Comparison of ENCODE assay signal across 30 mouse cellular contexts in the genomic region with DNA sequence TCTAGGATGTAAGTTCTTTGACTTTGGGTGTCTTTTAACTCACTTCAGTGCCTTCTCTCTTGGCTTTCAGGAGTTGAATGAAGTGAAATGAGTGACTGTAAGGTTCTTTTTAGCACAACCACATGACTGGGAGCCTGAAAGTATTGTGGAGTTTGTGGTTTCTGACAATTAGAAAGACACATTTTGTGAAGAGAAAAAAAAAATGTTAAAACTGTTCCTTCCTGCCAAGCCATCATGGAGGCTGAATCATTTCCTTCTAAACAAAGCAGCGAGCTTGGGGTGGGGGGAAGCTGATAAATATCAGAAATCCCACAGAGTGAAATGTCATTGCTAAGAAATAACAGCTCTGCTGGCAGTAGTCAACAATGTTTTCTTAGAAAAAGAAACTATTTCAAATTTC.
DNase-seq lines count a peak whose midpoint lies in the region; ATAC-seq and TF ChIP-seq lines count a peak whose summit lies in the region.
"Had no signal": no experiment of that assay in that cellular context is flagged by ENCODE, and none has a peak within 500 bp of the region (broad histone marks: within the 10 kb centered on the region; RNA-seq: fewer than 3 reads in every experiment).

No protein-coding gene starts in this region.

- dilution Hi-C loops in CH12.LX (cut with MboI; ENCODE audit: extremely low pct_ligation_motif_present, extremely low pct_unique_long_range_greater_than_20kb, low sequenced_read_pairs), result no loop called here

- no peak for TF ChIP-seq CTCF in CH12.LX (conservative IDR thresholded peaks at IDR 0.05 in 1 of 2, IDR thresholded peaks at IDR 0.05 in 1 of 2; ENCODE audit: low read depth in 2 of 2, low read length in 2 of 2)

- TF ChIP-seq POLR2A in CH12.LX (IDR thresholded peaks at IDR 0.05; ENCODE audit: low read depth, low read length), result no peak

- DNase-seq in embryonic facial prominence, embryonic 14.5 days (ENCODE audit: low spot score), result peak; percentile 6
- DNase-seq in embryonic facial prominence, embryonic 10.5 days (ENCODE audit: low spot score), result no peak
- DNase-seq in CH12.LX (ENCODE audit: extremely low read depth), result peak; percentile 6
- no peak for DNase-seq in neural tube, embryonic 10.5 days (ENCODE audit: extremely low spot score, low spot score)
- no peak for DNase-seq in liver, embryonic 11.5 days (ENCODE audit: low spot score)
- DNase-seq: adrenal gland, postnatal 10 days; adrenal gland, postnatal 36 days; cerebellum, adult 11 months; cerebellum, adult 2 months; cerebellum, adult 9-11 months; cerebellum, postnatal 25 days; embryo, embryonic 11 days; gastrocnemius, adult 2 months; gastrocnemius, postnatal 14 days; heart, adult 11 months had no signal

- no peak for TF ChIP-seq RAD21 in CH12.LX (IDR thresholded peaks at IDR 0.05; ENCODE audit: low read depth, low read length)

- H3K9ac ChIP-seq in embryonic facial prominence, embryonic 14.5 days (ENCODE audit: low read depth, low read length), result no peak overlapping the region
- no peak overlapping the region for H3K9ac ChIP-seq in CH12.LX (ENCODE audit: insufficient read depth, low read depth)
- H3K9ac ChIP-seq in liver, embryonic 11.5 days (ENCODE audit: low read depth, low read length), result no peak overlapping the region
- H3K9ac ChIP-seq: embryonic facial prominence, embryonic 15.5 days; forebrain, embryonic 13.5 days; hindbrain, embryonic 13.5 days; intestine, embryonic 15.5 days had no signal

- no peaks in the 10 kb centered on the region for H3K36me3 ChIP-seq in embryonic facial prominence, embryonic 14.5 days (ENCODE audit: control insufficient read depth, insufficient read depth, low read length)
- no peaks in the 10 kb centered on the region for H3K36me3 ChIP-seq in embryonic facial prominence, embryonic 10.5 days (replicated peaks)
- no peaks in the 10 kb centered on the region for H3K36me3 ChIP-seq in CH12.LX (replicated peaks in 1 of 2; ENCODE audit: control insufficient read depth in 1 of 2, insufficient read depth in 1 of 2, low read length in 1 of 2)
- no peaks in the 10 kb centered on the region for H3K36me3 ChIP-seq in liver, embryonic 11.5 days (ENCODE audit: control insufficient read depth, insufficient read depth, low read length)
- H3K36me3 ChIP-seq: embryonic facial prominence, embryonic 15.5 days; forebrain, embryonic 10.5 days; hindbrain, embryonic 10.5 days; hindbrain, embryonic 13.5 days; intestine, embryonic 15.5 days had no signal

- no peak overlapping the region for H3K4me2 ChIP-seq in embryonic facial prominence, embryonic 14.5 days (ENCODE audit: low read depth, low read length)
- no peak overlapping the region for H3K4me2 ChIP-seq in CH12.LX (ENCODE audit: insufficient read depth, low read depth, poor library complexity, severe bottlenecking)
- H3K4me2 ChIP-seq in liver, embryonic 11.5 days, result no peak overlapping the region
- H3K4me2 ChIP-seq: embryonic facial prominence, embryonic 15.5 days; forebrain, embryonic 13.5 days; heart, embryonic 11.5 days; hindbrain, embryonic 13.5 days; intestine, embryonic 15.5 days had no signal

- no peaks in the 10 kb centered on the region for H3K9me3 ChIP-seq in embryonic facial prominence, embryonic 14.5 days (ENCODE audit: control insufficient read depth, low read length)
- H3K9me3 ChIP-seq in embryonic facial prominence, embryonic 10.5 days, result no peaks in the 10 kb centered on the region
- no peaks in the 10 kb centered on the region for H3K9me3 ChIP-seq in CH12.LX (replicated peaks; ENCODE audit: low read length)
- H3K9me3 ChIP-seq in liver, embryonic 11.5 days (ENCODE audit: control insufficient read depth, low read length), result peaks cover 2% of the 10 kb centered on the region; the same call in 1 of the 2 replicates
- H3K9me3 ChIP-seq: embryonic facial prominence, embryonic 15.5 days; forebrain, embryonic 10.5 days; forebrain, embryonic 13.5 days; hindbrain, embryonic 10.5 days; hindbrain, embryonic 13.5 days; intestine, embryonic 15.5 days had no signal

- in situ Hi-C loops in CH12.LX (cut with MboI; ENCODE audit: low pct_ligation_motif_present, low pct_unique_long_range_greater_than_20kb, low sequenced_read_pairs), result no loop called here

- H3K4me1 ChIP-seq in embryonic facial prominence, embryonic 14.5 days (ENCODE audit: control insufficient read depth, insufficient read depth, low read length), result no peaks in the 10 kb centered on the region
- no peaks in the 10 kb centered on the region for H3K4me1 ChIP-seq in embryonic facial prominence, embryonic 10.5 days
- no peaks in the 10 kb centered on the region for H3K4me1 ChIP-seq in CH12.LX (ENCODE audit: control insufficient read depth in 1 of 2, insufficient read depth in 2 of 2)
- no peaks in the 10 kb centered on the region for H3K4me1 ChIP-seq in liver, embryonic 11.5 days (replicated peaks; ENCODE audit: control insufficient read depth, insufficient read depth, low read length)
- H3K4me1 ChIP-seq: embryonic facial prominence, embryonic 15.5 days; forebrain, embryonic 10.5 days; forebrain, embryonic 13.5 days; hindbrain, embryonic 10.5 days; hindbrain, embryonic 13.5 days; intestine, embryonic 15.5 days had no signal

- no peaks in the 10 kb centered on the region for H3K79me2 ChIP-seq in CH12.LX (replicated peaks; ENCODE audit: control insufficient read depth, extremely low read depth, insufficient read depth, poor library complexity, severe bottlenecking)

- WGBS in embryonic facial prominence, embryonic 14.5 days, result 65% methylated on average over 1 of the region's 1 CpGs
- 70% methylated on average over 1 of the region's 1 CpGs for WGBS in embryonic facial prominence, embryonic 10.5 days
- WGBS in liver, embryonic 11.5 days, result 26% methylated on average over 1 of the region's 1 CpGs

- TF ChIP-seq EP300 in CH12.LX (IDR thresholded peaks at IDR 0.05; ENCODE audit: low read length), result no peak

- H3K27ac ChIP-seq in embryonic facial prominence, embryonic 14.5 days (replicated peaks; ENCODE audit: low read depth, low read length), result no peak overlapping the region
- H3K27ac ChIP-seq in embryonic facial prominence, embryonic 10.5 days (replicated peaks), result no peak overlapping the region
- H3K27ac ChIP-seq in CH12.LX (ENCODE audit: insufficient read depth, low read depth), result no peak overlapping the region
- no peak overlapping the region for H3K27ac ChIP-seq in liver, embryonic 11.5 days (ENCODE audit: low read depth, low read length)
- H3K27ac ChIP-seq: embryonic facial prominence, embryonic 15.5 days; forebrain, embryonic 10.5 days; forebrain, embryonic 13.5 days; gastrocnemius, adult 2 months; hindbrain, embryonic 10.5 days; hindbrain, embryonic 13.5 days; intestine, embryonic 15.5 days had no signal

- no peaks in the 10 kb centered on the region for H3K27me3 ChIP-seq in embryonic facial prominence, embryonic 14.5 days (replicated peaks; ENCODE audit: control insufficient read depth, insufficient read depth, low read length)
- H3K27me3 ChIP-seq in embryonic facial prominence, embryonic 10.5 days (replicated peaks; ENCODE audit: low read depth, poor library complexity, severe bottlenecking), result no peaks in the 10 kb centered on the region
- H3K27me3 ChIP-seq in CH12.LX (replicated peaks), result no peaks in the 10 kb centered on the region
- H3K27me3 ChIP-seq in liver, embryonic 11.5 days (replicated peaks; ENCODE audit: control insufficient read depth, insufficient read depth, low read length), result no peaks in the 10 kb centered on the region
- H3K27me3 ChIP-seq: embryonic facial prominence, embryonic 15.5 days; forebrain, embryonic 13.5 days; hindbrain, embryonic 13.5 days; intestine, embryonic 15.5 days; Patski had no signal

- H3K4me3 ChIP-seq in embryonic facial prominence, embryonic 14.5 days (ENCODE audit: low read depth, low read length), result no peak overlapping the region
- H3K4me3 ChIP-seq in embryonic facial prominence, embryonic 10.5 days, result no peak overlapping the region
- no peak overlapping the region for H3K4me3 ChIP-seq in CH12.LX (replicated peaks in 1 of 3; ENCODE audit: low read depth in 2 of 3, low read length in 2 of 3, poor library complexity in 1 of 3)
- no peak overlapping the region for H3K4me3 ChIP-seq in liver, embryonic 11.5 days (ENCODE audit: low read depth, low read length)
- H3K4me3 ChIP-seq: embryonic facial prominence, embryonic 15.5 days; erythroblast, embryonic 14.5 days; forebrain, embryonic 10.5 days; forebrain, embryonic 13.5 days; gastrocnemius, adult 2 months; hindbrain, embryonic 10.5 days; hindbrain, embryonic 13.5 days; intestine, embryonic 15.5 days had no signal

- no peak for ATAC-seq in embryonic facial prominence, embryonic 14.5 days (ENCODE audit: low read depth)
- ATAC-seq in common myeloid progenitor, adult 5-6 weeks (replicated peaks; ENCODE audit: low read depth, poor library complexity, severe bottlenecking), result peak; percentile 52
- ATAC-seq in hematopoietic stem cell, adult 5-6 weeks (replicated peaks in 1 of 2; ENCODE audit: insufficient read depth in 1 of 2, low FRiP score in 2 of 2, low TSS enrichment in 1 of 2, low read depth in 1 of 2, poor library complexity in 2 of 2, severe bottlenecking in 2 of 2), result peak; percentile 51 to 76; a peak in 3 of 4 replicates
- no peak for ATAC-seq in megakaryocyte-erythroid progenitor cell, adult 5-6 weeks (replicated peaks; ENCODE audit: low FRiP score, low TSS enrichment, poor library complexity, severe bottlenecking)
- no peak for ATAC-seq in liver, embryonic 11.5 days (replicated peaks; ENCODE audit: low FRiP score)
- ATAC-seq: CD4-positive, CD25-positive, alpha-beta regulatory T cell, adult 4 months; forebrain, embryonic 13.5 days; forebrain, embryonic 16.5 days; hindbrain, embryonic 16.5 days; intestine, embryonic 15.5 days; Patski had no signal

TF ChIP-seq in CH12.LX, 34 proteins besides CTCF, POLR2A, EP300 and RAD21 (continues in another document):
- TF ChIP-seq UBTF (IDR thresholded peaks at IDR 0.05; ENCODE audit: low read depth, low read length) (no peak), POLR2AphosphoS2 (IDR thresholded peaks at IDR 0.05; ENCODE audit: low read depth, low read length) (no peak), USF2 (conservative IDR thresholded peaks at IDR 0.05; ENCODE audit: low read depth, low read length) (no peak), IRF4 (IDR thresholded peaks at IDR 0.05; ENCODE audit: low read depth, low read length) (no peak), ETS1 (conservative IDR thresholded peaks at IDR 0.05; ENCODE audit: low read depth, low read length) (no peak), PAX5 (IDR thresholded peaks at IDR 0.05; ENCODE audit: low read length) (no peak), BHLHE40 (IDR thresholded peaks at IDR 0.05; ENCODE audit: low read depth, low read length) (no peak), HCFC1 (IDR thresholded peaks at IDR 0.05; ENCODE audit: low read depth, low read length) (no peak), CHD1 (IDR thresholded peaks at IDR 0.05; ENCODE audit: low read depth, low read length) (no peak), MAZ (IDR thresholded peaks at IDR 0.05; ENCODE audit: low read depth, low read length) (no peak), RCOR1 (conservative IDR thresholded peaks at IDR 0.05; ENCODE audit: low read depth, low read length) (no peak), ZNF384 (IDR thresholded peaks at IDR 0.05; ENCODE audit: low read depth, low read length) (no peak), NRF1 (IDR thresholded peaks at IDR 0.05; ENCODE audit: low read depth, low read length) (no peak), MEF2A (IDR thresholded peaks at IDR 0.05; ENCODE audit: borderline replicate concordance, low read depth, low read length) (no peak)

Comparison
In these comparisons a context has a peak if more than half of its experiments do, and no peak if none do; other contexts are left out.
1. DNase-seq: peak in embryonic facial prominence, embryonic 14.5 days (single experiment) and CH12.LX (single experiment); none in embryonic facial prominence, embryonic 10.5 days (single experiment), neural tube, embryonic 10.5 days (single experiment) and liver, embryonic 11.5 days (single experiment).
2. ATAC-seq: peak in common myeloid progenitor, adult 5-6 weeks (single experiment) and hematopoietic stem cell, adult 5-6 weeks (2 of 2); none in embryonic facial prominence, embryonic 14.5 days (single experiment), megakaryocyte-erythroid progenitor cell, adult 5-6 weeks (single experiment) and liver, embryonic 11.5 days (single experiment).